Mouse (Mus musculus) intestine, embryonic 15.5 days (tissue): ENCODE measurements at regions not wholly inside any gene's neighbourhood (a gene's known extent, or its start where the extent isn't known, plus 50 kb on each side); places are given as distances from the start of the nearest gene placed in this dataset.
A peak's percentile ranks its signal among the peaks of the same experiment; 100 is the strongest.

Experiments
- ATAC-seq: fragments of 200-750 bp; cut with Nextera tagmentation; 2 replicates; pipeline ENCODE4 v1.8.0; 2017; ENCODE audit warnings: moderate TSS enrichment, moderate library complexity
- H3K27ac ChIP-seq: fragments of 300-500 bp; sonication (generic); 2 replicates; pipeline ENCODE4 v1.5.1; 2015; ENCODE audit warnings: mild to moderate bottlenecking, inconsistent platforms
- H3K27me3 ChIP-seq: fragments of 300-500 bp; sonication (generic); replicated peaks from 2 replicates; pipeline ENCODE4 v1.6.1; 2015; ENCODE audit warnings: inconsistent platforms
- H3K36me3 ChIP-seq: fragments of 300-500 bp; sonication (generic); 2 replicates; pipeline ENCODE4 v1.6.1; 2015; ENCODE audit warnings: inconsistent platforms
- H3K4me1 ChIP-seq: fragments of 300-500 bp; sonication (generic); replicated peaks from 2 replicates; pipeline ENCODE4 v1.6.1; 2015; ENCODE audit warnings: inconsistent platforms
- H3K4me2 ChIP-seq: fragments of 300-500 bp; sonication (generic); replicated peaks from 2 replicates; pipeline ENCODE4 v1.6.1; 2015; ENCODE audit warnings: mild to moderate bottlenecking, inconsistent platforms
- H3K4me3 ChIP-seq: fragments of 300-500 bp; sonication (generic); replicated peaks from 2 replicates; pipeline ENCODE4 v1.5.1; 2015; ENCODE audit warnings: inconsistent platforms
- H3K9ac ChIP-seq: fragments of 300-500 bp; sonication (generic); 2 replicates; pipeline ENCODE4 v1.6.1; 2015; ENCODE audit warnings: inconsistent platforms
- H3K9me3 ChIP-seq: fragments of 300-500 bp; sonication (generic); 2 replicates; pipeline ENCODE4 v1.6.1; 2016; ENCODE audit warnings: inconsistent platforms
- WGBS: fragments of 180-500 bp; shearing (Covaris S2); methylation state at CpG from one replicate; pipeline ENCODE4 v1.1.7; 2015; 5-methylcytosine and 5-hydroxymethylcytosine counted together

GRCm38 (mm10) chr2:128465214-128465984, 125.6 kb upstream of the Spdye4c start:
- 78% methylated on average over 6 of the region's 6 CpGs for WGBS
- H3K9ac ChIP-seq = no peak overlapping the region
- no peaks in the 10 kb centered on the region for H3K27me3 ChIP-seq
- no peak overlapping the region for H3K4me3 ChIP-seq
- no peak overlapping the region for H3K4me2 ChIP-seq
- no peaks in the 10 kb centered on the region for H3K9me3 ChIP-seq
- no peaks in the 10 kb centered on the region for H3K4me1 ChIP-seq
- no peaks in the 10 kb centered on the region for H3K36me3 ChIP-seq
- no peak overlapping the region for H3K27ac ChIP-seq
- ATAC-seq = no peak

- Histone ChIP-seq H3K4me3 (no peak overlapping the region), H3K27ac (no peak overlapping the region), H3K4me2 (no peak overlapping the region), H3K27me3 (no peaks in the 10 kb centered on the region), H3K9ac (no peak overlapping the region), H3K36me3 (no peaks in the 10 kb centered on the region), H3K9me3 (no peaks in the 10 kb centered on the region), H3K4me1 (no peaks in the 10 kb centered on the region)
- 80% methylated on average over 8 of the region's 8 CpGs for WGBS
- ATAC-seq = no peak
These were observed 123.3 kb upstream of the Spdye4c start for GRCm38 (mm10) chr2:128467490-128468245.

DNA sequence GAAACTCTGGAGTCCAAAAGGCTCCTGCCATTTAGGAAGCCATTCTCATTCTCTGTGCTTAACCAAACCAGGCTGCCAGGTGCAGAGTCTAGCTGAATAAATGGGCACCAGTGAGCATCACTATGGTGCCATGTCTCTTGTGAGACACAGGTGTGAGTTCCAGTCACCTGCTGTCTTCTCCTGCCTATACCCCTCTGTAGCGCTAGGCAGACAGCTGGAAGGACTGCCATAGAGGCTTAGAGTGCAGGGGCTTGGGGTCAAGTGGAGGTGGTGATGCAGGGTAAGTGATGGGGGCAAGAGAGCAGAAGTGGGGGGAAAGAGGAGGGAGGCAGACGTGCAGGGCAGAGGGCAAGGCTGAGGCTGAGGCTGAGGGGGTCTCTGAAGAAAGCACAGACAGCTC, 122.7 kb upstream of the Spdye4c start:
- no peak for ATAC-seq
- H3K36me3 ChIP-seq = no peaks in the 10 kb centered on the region
- H3K4me1 ChIP-seq = no peaks in the 10 kb centered on the region
- no peak overlapping the region for H3K9ac ChIP-seq
- H3K9me3 ChIP-seq = no peaks in the 10 kb centered on the region
- H3K4me3 ChIP-seq = no peak overlapping the region
- H3K4me2 ChIP-seq = no peak overlapping the region
- no peak overlapping the region for H3K27ac ChIP-seq
- 62% methylated on average over 2 of the region's 2 CpGs for WGBS
- no peaks in the 10 kb centered on the region for H3K27me3 ChIP-seq

DNA sequence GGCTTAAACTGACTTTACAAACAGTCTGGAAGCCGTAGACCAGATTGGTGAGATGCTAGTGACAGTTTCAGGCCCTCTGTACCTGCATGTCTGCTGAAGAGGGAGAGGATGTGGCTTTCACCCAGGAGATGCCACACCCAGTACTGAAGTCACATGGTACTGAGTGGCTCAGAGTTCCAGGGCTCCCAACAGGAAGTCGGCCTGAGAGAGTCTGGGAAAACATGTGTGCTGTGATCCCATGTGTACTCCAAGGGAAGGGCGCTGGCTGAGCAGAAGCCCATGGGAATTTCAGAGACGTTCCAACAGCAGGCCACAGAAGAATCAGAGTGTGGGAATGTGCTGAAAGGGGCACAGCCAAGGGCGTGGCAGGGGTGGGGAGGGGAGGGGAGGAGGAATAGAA, 120.7 kb upstream of the Spdye4c start:
- no peaks in the 10 kb centered on the region for H3K4me1 ChIP-seq
- no peak overlapping the region for H3K9ac ChIP-seq
- H3K4me3 ChIP-seq = no peak overlapping the region
- no peaks in the 10 kb centered on the region for H3K27me3 ChIP-seq
- 0 out of 2 replicates have a peak, but pooled peaks have one; percentile 49 for ATAC-seq
- H3K9me3 ChIP-seq = no peaks in the 10 kb centered on the region
- no peak overlapping the region for H3K4me2 ChIP-seq
- H3K36me3 ChIP-seq = no peaks in the 10 kb centered on the region
- no peak overlapping the region for H3K27ac ChIP-seq
- WGBS = 59% methylated on average over 5 of the region's 5 CpGs

DNA sequence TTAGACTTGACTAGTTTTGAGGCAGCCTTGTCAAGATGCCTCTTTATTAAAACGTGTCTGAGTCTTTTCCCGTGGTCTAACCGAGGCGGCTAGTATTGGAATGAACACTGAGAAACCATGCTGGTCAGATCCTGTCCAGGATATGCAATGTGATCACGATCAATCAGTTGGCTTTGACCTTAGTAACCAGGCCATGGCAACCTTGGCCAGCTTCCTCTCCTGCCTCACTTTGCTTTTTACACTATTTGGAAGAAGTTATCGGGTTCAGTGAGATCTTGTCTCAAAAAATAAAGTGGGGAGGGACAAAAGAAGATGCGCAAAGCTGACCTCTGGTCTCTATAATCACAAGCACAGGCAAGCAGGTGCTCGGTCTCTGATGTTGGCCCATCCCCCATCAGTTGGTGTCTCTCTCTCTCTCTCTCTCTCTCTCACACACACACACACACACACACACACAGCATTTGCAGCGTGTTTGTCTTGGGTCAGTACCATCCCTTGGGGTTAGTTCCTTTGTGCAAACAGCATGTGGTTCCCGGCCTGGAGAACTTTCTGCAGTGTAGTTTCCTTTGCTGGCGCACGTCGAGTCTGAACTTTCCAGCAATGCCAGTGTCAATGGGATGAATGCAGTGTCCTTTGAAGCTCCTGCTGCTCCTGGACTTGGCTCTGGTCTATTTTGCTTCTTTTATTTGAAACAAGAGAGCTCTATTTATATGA, 117.6 kb upstream of the Spdye4c start:
- Histone ChIP-seq H3K9me3 (no peaks in the 10 kb centered on the region), H3K27me3 (no peaks in the 10 kb centered on the region), H3K4me1 (no peaks in the 10 kb centered on the region), H3K4me3 (no peak overlapping the region), H3K36me3 (no peaks in the 10 kb centered on the region), H3K4me2 (no peak overlapping the region), H3K27ac (no peak overlapping the region), H3K9ac (no peak overlapping the region)
- WGBS = 77% methylated on average over 13 of the region's 13 CpGs
- no peak for ATAC-seq

- 50% methylated on average over 7 of the region's 7 CpGs for WGBS
- Histone ChIP-seq H3K36me3 (no peaks in the 10 kb centered on the region), H3K4me1 (no peaks in the 10 kb centered on the region), H3K9ac (no peak overlapping the region), H3K27me3 (no peaks in the 10 kb centered on the region), H3K9me3 (no peaks in the 10 kb centered on the region), H3K4me2 (no peak overlapping the region), H3K4me3 (no peak overlapping the region), H3K27ac (no peak overlapping the region)
- no peak for ATAC-seq
These were observed 117.0 kb upstream of the Spdye4c start for GRCm38 (mm10) chr2:128473997-128474396.

DNA sequence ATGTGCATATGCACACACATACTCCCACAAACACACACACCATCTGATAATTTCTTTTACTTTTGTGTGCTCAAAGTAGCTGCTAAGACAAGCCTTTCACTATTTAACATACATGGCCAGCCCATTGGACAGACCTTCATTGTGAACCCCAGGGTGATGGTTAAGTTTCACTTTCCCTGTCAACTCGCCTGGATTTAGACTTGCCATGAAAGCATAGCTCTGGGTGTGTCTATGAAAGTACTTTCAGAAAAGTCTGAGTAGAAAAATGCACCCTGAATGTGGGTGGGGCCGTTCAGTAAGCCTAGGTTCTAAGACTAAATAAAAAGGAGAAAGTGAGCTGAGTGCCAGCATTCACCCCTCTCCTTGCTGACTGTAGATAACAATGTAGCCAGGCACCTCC, 113.8 kb upstream of the Spdye4c start:
- Histone ChIP-seq H3K27ac (no peak overlapping the region), H3K4me2 (no peak overlapping the region), H3K4me3 (no peak overlapping the region), H3K36me3 (no peaks in the 10 kb centered on the region), H3K9ac (no peak overlapping the region), H3K27me3 (no peaks in the 10 kb centered on the region), H3K4me1 (no peaks in the 10 kb centered on the region), H3K9me3 (no peaks in the 10 kb centered on the region)
- WGBS = 65% methylated on average over 2 of the region's 2 CpGs
- ATAC-seq = no peak

DNA sequence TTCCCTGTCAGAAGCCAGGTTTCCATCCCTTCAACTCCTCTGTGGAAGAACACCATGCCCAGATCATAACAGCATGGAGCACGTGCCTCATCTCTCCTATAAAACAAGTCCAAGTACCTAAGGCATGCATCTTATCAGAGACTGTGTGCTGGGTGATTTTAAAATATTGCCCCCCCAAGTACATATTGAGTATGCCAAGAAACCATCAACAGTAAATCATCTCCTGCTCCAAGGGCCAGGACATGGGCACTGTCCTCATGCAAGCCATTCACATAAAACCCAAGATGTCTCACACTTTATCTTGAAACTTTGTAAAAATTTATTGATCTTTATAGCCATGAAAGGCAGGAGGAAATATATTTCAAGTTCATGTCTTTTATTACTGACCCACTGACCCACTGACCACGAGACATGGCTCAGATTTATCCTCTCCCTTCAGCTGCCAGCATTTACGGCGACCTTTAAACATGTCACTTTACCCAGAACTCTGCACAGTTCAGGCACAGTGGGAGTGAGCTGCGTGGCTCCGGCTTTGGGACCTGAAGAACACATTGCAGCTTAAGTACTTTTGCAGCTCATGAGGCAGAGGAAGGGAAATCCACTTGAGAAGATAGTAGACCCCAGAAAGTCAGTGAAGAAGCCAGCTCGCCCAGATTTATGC, 99.7 kb upstream of the Spdye4c start:
- no peaks in the 10 kb centered on the region for H3K27me3 ChIP-seq
- no peak overlapping the region for H3K9ac ChIP-seq
- H3K4me3 ChIP-seq = no peak overlapping the region
- H3K4me1 ChIP-seq = no peaks in the 10 kb centered on the region
- H3K4me2 ChIP-seq = no peak overlapping the region
- H3K27ac ChIP-seq = no peak overlapping the region
- no peak for ATAC-seq
- H3K36me3 ChIP-seq = no peaks in the 10 kb centered on the region
- 71% methylated on average over 7 of the region's 7 CpGs for WGBS
- no peaks in the 10 kb centered on the region for H3K9me3 ChIP-seq

- WGBS = 85% methylated on average over 5 of the region's 5 CpGs
These were observed 97.1 kb upstream of the Spdye4c start for GRCm38 (mm10) chr2:128493871-128494270.

DNA sequence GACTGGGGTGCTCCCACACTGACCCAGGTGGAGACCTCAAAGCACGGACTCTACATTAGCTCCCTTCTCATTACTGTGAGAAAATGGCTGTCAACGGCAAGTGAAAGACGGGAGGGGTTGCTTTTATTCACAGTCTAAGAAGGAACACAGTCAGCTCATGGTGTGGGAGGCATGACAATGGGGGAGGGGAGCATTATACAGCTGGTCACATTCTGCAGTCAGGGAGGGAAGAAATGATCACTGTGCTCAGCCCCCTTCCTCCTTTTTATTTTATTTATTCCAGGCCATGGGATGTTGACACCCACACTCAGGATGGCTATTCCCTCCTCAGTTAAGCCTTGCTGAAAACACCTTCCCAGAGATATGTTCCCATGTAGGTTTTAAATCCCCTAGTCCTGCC, 93.1 kb upstream of the Spdye4c start:
- 68% methylated on average over 3 of the region's 3 CpGs for WGBS
- Histone ChIP-seq H3K27me3 (no peaks in the 10 kb centered on the region), H3K4me3 (no peak overlapping the region), H3K9me3 (no peaks in the 10 kb centered on the region), H3K27ac (no peak overlapping the region), H3K4me1 (no peaks in the 10 kb centered on the region), H3K36me3 (no peaks in the 10 kb centered on the region), H3K4me2 (no peak overlapping the region), H3K9ac (no peak overlapping the region)
- no peak for ATAC-seq

More at GRCm38 (mm10) chr2:128493871-128494270, 97.1 kb upstream of the Spdye4c start:
- H3K27ac ChIP-seq = no peak overlapping the region
- no peaks in the 10 kb centered on the region for H3K4me1 ChIP-seq
- H3K27me3 ChIP-seq = no peaks in the 10 kb centered on the region
- no peaks in the 10 kb centered on the region for H3K36me3 ChIP-seq
- no peak overlapping the region for H3K4me2 ChIP-seq
- ATAC-seq = no peak
- no peak overlapping the region for H3K9ac ChIP-seq
- H3K9me3 ChIP-seq = no peaks in the 10 kb centered on the region
- no peak overlapping the region for H3K4me3 ChIP-seq

DNA sequence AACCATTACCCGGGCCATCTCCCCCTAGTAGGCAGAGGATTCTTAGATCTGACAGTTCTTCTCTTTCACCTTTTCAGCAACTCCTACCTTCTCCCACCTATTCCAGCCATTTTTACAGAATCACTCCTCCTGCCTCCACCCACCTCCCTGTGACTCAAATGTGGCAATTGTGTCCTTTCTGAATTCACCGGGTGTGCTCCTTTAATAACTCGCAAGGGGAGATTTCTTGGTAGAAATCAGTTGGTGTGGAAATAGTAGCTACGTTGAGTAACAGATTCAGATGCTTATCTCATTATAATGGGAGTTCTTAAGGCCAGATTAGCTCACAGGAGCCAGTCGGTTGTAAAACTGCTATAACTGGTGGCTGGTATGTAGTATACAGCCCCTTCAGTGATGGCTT, 92.4 kb upstream of the Spdye4c start:
- no peak overlapping the region for H3K9ac ChIP-seq
- no peaks in the 10 kb centered on the region for H3K27me3 ChIP-seq
- H3K4me2 ChIP-seq = no peak overlapping the region
- no peak for ATAC-seq
- no peaks in the 10 kb centered on the region for H3K4me1 ChIP-seq
- no peaks in the 10 kb centered on the region for H3K36me3 ChIP-seq
- no peak overlapping the region for H3K4me3 ChIP-seq
- H3K9me3 ChIP-seq = no peaks in the 10 kb centered on the region
- 76% methylated on average over 5 of the region's 5 CpGs for WGBS
- no peak overlapping the region for H3K27ac ChIP-seq

DNA sequence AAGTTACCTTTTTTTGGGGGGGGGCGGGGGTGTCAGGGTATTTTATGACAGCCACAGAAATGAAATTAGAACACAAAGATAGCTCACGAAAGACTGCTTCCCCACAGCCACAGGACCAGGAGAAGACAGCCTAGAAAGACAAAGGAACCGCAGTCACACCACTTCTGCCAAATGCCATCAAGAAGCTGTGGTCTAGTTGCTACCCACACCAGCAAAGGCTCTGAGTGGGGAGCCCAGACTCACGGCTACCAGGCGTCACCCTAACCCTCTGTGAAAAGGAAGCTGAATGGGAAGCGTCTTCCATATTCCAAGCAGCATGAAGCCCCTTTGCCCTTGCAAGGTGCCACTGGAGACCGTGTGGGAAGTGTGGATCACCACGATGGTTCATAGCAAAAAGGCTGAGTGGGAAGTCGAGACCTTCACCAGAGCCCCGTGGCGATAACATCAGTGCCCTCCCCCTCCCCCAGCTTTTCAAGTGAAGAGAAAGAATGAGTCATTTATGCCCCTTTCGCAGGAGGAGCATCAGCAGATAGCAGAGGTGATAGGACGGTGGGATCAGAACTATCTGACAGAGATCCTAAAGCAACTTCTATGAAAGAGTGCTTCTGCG, 91.3 kb upstream of the Spdye4c start:
- WGBS = 80% methylated on average over 14 of the region's 14 CpGs
- H3K4me3 ChIP-seq = no peak overlapping the region
- ATAC-seq = no peak
- H3K36me3 ChIP-seq = no peaks in the 10 kb centered on the region
- no peaks in the 10 kb centered on the region for H3K9me3 ChIP-seq
- no peak overlapping the region for H3K9ac ChIP-seq
- H3K27me3 ChIP-seq = no peaks in the 10 kb centered on the region
- H3K4me1 ChIP-seq = no peaks in the 10 kb centered on the region
- H3K4me2 ChIP-seq = no peak overlapping the region
- no peak overlapping the region for H3K27ac ChIP-seq
